Mouse (Mus musculus): ENCODE measurements around the gene Fli1. TPM values are rescaled to one million over a fixed set of nuclear protein-coding genes. Genes with fewer than 3 reads are reported as not detected.

Fli1 gene
- total RNA-seq, 2 experiments from 2014 or later: 11.0 to 14.6 TPM

GRCm38 (mm10) chr9:32472346-32472745 is 70.3 kb downstream of the Fli1 start:
- DNase-seq (ENCODE audit: low spot score in 2 of 2): no peak

- DNase-seq (ENCODE audit: low spot score in 2 of 2): no peak
These were observed 73.4 kb downstream of the Fli1 start for GRCm38 (mm10) chr9:32469123-32469751.

- no peak for DNase-seq (ENCODE audit: low spot score in 2 of 2)
These were observed 74.3 kb downstream of the Fli1 start for GRCm38 (mm10) chr9:32468313-32468712.

- DNase-seq (ENCODE audit: low spot score in 2 of 2): no peak
These were observed 75.2 kb downstream of the Fli1 start for GRCm38 (mm10) chr9:32467443-32467842.

- DNase-seq (ENCODE audit: low spot score in 2 of 2): no peak
These were observed 75.8 kb downstream of the Fli1 start for GRCm38 (mm10) chr9:32466861-32467260.

GRCm38 (mm10) chr9:32456707-32457106 is 86.0 kb downstream of the Fli1 start:
- no peak for DNase-seq (ENCODE audit: low spot score in 2 of 2)

- no peak for DNase-seq (ENCODE audit: low spot score in 2 of 2)
These were observed 92.5 kb downstream of the Fli1 start for GRCm38 (mm10) chr9:32450161-32450560.

- no peak for DNase-seq (ENCODE audit: low spot score in 2 of 2)
These were observed 93.9 kb downstream of the Fli1 start for GRCm38 (mm10) chr9:32448766-32449165.

- DNase-seq (ENCODE audit: low spot score in 2 of 2): no peak
These were observed 96.9 kb downstream of the Fli1 start for GRCm38 (mm10) chr9:32445789-32446188.

GRCm38 (mm10) chr9:32444453-32445201 is 98.0 kb downstream of the Fli1 start:
- DNase-seq (ENCODE audit: low spot score in 2 of 2): no peak

- DNase-seq (ENCODE audit: low spot score in 2 of 2): no peak
These were observed 98.8 kb downstream of the Fli1 start for GRCm38 (mm10) chr9:32443817-32444216.

GRCm38 (mm10) chr9:32443115-32443514 is 99.5 kb downstream of the Fli1 start:
- no peak for DNase-seq (ENCODE audit: low spot score in 2 of 2)

GRCm38 (mm10) chr9:32434241-32435213 is 108.1 kb downstream of the Fli1 start:
- DNase-seq (ENCODE audit: low spot score in 2 of 2): no peak

GRCm38 (mm10) chr9:32431061-32431460 is 111.6 kb downstream of the Fli1 start:
- DNase-seq (ENCODE audit: low spot score in 2 of 2): no peak

GRCm38 (mm10) chr9:32425321-32425720 is 117.3 kb downstream of the Fli1 start:
- no peak for DNase-seq (ENCODE audit: low spot score in 2 of 2)

GRCm38 (mm10) chr9:32420711-32421110 is 122.0 kb downstream of the Fli1 start:
- no peak for DNase-seq (ENCODE audit: low spot score in 2 of 2)

- DNase-seq (ENCODE audit: low spot score in 2 of 2): no peak
These were observed 125.1 kb downstream of the Fli1 start for GRCm38 (mm10) chr9:32417466-32418116.

- no peak for DNase-seq (ENCODE audit: low spot score in 2 of 2)
These were observed 126.7 kb downstream of the Fli1 start for GRCm38 (mm10) chr9:32415952-32416351.

- no peak for DNase-seq (ENCODE audit: low spot score in 2 of 2)
These were observed 127.7 kb downstream of the Fli1 start for GRCm38 (mm10) chr9:32414956-32415355.

- no peak for DNase-seq (ENCODE audit: low spot score in 2 of 2)
These were observed 129.7 kb downstream of the Fli1 start for GRCm38 (mm10) chr9:32412836-32413580.
